Mouse (Mus musculus): ENCODE data around the gene Tas2r106. TPM values are rescaled to one million over a fixed set of nuclear protein-coding genes. Genes with fewer than 3 reads are reported as not detected.

Gene Tas2r106
- total RNA-seq (2021) = not detected
- long read RNA-seq, experiment 1 = 0 reads
- long read RNA-seq, experiment 2 = 0 reads

DNA sequence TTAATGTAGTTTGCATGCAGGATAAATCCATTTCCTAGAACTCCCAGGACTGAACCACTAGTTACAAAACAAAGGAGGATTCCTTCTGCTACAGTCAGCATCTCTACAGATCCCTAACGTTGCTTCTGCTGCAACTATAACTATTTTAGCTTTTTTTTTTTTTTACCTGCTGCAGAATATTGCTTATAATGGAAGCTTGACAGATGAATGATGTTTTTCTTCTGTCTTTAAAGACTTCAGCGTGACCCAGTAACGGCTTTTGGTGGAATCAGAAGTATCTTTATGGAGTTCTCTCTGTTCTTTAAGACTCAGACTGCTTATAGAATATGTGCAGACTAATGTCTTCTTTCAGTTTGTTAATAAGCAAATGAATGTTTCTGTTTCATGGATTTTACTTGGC, at the start of gene Tas2r106:
Gene Tas2r106 (minus strand): TSS at position 101 of the 400 bp plus-strand sequence.
- no peak for DNase-seq (ENCODE audit: low spot score in 2 of 2)

DNA sequence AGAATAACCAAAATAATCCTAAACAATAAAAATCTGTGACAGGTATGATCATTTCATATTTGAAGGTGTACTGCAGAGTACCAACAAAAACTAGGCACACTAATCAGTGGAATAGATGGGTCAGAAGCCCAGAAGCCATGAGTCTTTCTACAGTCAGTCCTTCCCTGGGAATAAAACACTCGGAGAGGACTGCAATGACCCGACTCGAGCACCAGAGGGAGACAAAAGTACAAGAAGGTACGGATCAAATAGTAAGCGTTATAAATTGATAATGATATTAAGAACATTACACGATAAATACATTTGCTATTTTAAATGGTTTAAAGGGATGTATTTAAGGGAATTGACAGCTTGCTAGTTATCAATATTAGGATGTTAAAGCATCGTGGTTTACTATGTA, 34.1 kb upstream of the Tas2r106 start:
- DNase-seq (ENCODE audit: low spot score in 2 of 2) = no peak

DNA sequence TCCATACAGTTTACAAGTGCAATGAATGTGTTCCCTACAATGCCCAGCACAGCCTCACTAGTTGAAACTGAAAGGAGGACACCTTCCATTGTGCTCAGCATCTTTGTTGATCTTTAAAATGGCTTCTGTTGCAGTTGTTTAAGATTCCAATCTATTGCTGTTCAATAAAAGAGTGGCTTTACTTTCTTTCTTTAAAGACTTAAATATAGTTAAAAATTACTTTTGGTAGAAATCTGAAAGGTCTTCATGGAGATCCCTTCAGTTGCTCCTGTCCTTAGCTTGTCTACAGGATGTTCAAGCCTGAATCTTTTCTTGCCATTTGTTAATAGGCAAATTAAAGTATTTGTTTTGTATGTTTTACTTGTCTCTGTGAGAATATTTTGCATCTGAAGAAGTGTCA, 11.3 kb upstream of the Tas2r106 start, which contains the start of gene Tas2r114:
Gene Tas2r114 (minus strand): TSS at position 101 of the 400 bp plus-strand sequence.
- DNase-seq (ENCODE audit: low spot score in 2 of 2) = no peak

DNA sequence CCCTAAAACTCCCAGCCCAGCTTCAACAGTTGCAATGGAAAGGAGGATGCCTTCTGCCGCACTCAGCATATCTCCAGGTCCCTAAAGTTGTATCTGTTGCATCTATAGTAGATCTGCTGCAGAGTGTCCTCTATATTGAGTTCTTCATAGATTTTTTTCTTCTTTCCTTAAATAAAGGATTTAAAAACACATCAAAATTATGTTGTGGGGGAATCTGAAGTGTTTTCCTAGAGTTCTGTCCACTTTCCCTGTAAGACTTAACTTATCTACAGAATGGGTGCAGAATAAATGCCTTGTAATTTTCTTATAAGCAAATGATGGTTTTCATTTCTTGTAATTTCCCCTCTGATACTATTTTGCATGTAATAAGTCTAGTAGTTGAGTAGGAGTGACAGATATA, 8.7 kb upstream of the Tas2r106 start, which contains the start of gene Tas2r105:
Gene Tas2r105 (minus strand): TSS at position 101 of the 400 bp plus-strand sequence.
- DNase-seq (ENCODE audit: low spot score in 2 of 2) = no peak

DNA sequence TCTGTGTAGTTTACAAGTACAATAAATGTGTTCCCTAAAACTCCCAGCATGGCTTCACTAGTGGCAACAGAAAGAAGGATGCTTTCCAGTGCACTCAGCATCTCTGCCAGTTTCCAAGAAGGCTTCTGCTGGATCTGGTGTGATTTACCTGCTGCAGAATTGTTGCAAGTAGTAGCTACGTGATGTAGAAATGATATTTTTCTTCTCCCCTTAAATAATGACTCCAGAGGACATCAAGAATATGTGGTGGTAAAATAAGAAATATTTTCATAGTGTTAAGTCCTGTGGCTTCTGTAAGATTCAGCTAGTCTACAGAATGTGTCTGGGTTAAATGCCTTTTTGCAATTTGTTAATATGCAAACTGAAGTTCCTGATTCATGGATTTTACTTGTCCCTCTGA, 7.0 kb upstream of the Tas2r106 start, which contains the start of gene Tas2r104:
Gene Tas2r104 (minus strand): TSS at position 101 of the 400 bp plus-strand sequence.
- no peak for DNase-seq (ENCODE audit: low spot score in 2 of 2)

DNA sequence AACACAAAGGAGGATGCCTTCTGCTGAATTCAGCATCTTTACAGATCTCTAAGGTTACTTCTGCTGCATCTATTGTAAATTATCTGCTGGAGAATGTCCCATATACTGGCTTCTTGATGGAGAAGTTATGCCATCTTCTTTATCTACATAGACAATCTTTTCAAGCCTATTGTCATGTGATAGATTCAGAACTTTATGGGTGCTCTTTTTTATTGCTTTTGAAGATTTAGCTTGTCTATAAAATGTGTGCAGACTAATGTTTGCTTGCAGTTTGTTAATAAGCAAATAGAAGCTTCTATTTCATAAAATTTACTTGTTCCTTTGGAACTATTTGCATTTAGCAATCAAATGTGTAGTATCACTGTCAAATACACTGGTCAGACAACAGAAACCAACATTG, 18.6 kb downstream of the Tas2r106 start, which contains the start of gene Tas2r107:
Gene Tas2r107 (minus strand): TSS at position 101 of the 400 bp plus-strand sequence.
- no peak for DNase-seq (ENCODE audit: low spot score in 2 of 2)

DNA sequence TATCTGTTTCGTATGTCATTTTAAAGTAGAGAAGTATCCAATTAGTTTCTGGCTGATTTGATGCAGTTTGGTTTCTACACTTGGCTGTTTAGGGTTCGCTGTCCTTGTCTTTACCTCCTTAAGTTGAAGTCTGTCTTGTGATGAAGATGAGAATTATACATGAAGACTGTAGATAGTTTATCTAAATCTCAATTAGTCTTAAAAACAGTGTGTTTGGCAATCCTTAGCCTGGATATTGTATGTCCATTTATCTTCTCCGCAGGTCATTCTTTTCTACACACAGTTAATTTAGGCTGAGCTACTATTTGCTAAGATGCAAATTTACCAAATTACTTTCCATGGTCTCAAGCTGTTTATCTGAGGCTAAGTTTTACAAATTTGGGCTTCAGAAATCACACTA, 47.9 kb downstream of the Tas2r106 start, which contains the start of gene Tas2r130:
Gene Tas2r130 (minus strand): TSS at position 101 of the 400 bp plus-strand sequence.
- DNase-seq (ENCODE audit: low spot score in 2 of 2) = no peak

Other genes starting within 250 kb of the Tas2r106 start
- gene 5430401F13Rik, start 192.5 kb downstream of the Tas2r106 start, total RNA-seq (2021) = not detected
- gene Gm6619, start 192.5 kb downstream of the Tas2r106 start, total RNA-seq (2021) = not detected
- gene Tas2r130, start 48.0 kb downstream of the Tas2r106 start, total RNA-seq (2021) = not detected
- gene Tas2r107, start 18.7 kb downstream of the Tas2r106 start, total RNA-seq (2021) = not detected
- not detected for gene Tas2r104, start 6.9 kb upstream of the Tas2r106 start, total RNA-seq (2021)
- gene Tas2r105, start 8.6 kb upstream of the Tas2r106 start, total RNA-seq (2021) = not detected
- gene Tas2r114, start 11.2 kb upstream of the Tas2r106 start, total RNA-seq (2021) = not detected